Mouse (Mus musculus) gastrocnemius, postnatal 14 days (tissue): ENCODE results near the gene Add1. TPM values are rescaled to one million over a fixed set of nuclear protein-coding genes. Genes with fewer than 3 reads are reported as not detected.
"Not testable (repeated sequence)": the region's sequence is repeated elsewhere in the genome, so short reads cannot be mapped to it uniquely, and the experiment has no call there.

Experiments
- DNase-seq: peaks from one replicate; pipeline ENCODE4 v3.0.0; 2021; ENCODE audit warnings: mixed read lengths
- intact Hi-C: fragments of 180-260 bp; cut with DNase I; formaldehyde crosslinking; loops from one replicate; pipeline ENCODE4 v1.15.1; 2025; ENCODE audit warnings: low total_unique reads
- total RNA-seq, 2 experiments: library from RNA; stranded (reverse); gene quantifications; 2 replicates each; pipeline ENCODE4 v1.2.3; 2021

Add1 gene
- total RNA-seq, 2 experiments from 2014 or later: 79.1 to 93.4 TPM

- intact Hi-C loops: not testable (repeated sequence)
Observed at GRCm38 (mm10) chr5:34592224-34592623, 18.8 kb downstream of the Add1 start.

GRCm38 (mm10) chr5:34592666-34593065 is 19.2 kb downstream of the Add1 start:
- intact Hi-C loops: no loop called here
- DNase-seq: no peak

More at GRCm38 (mm10) chr5:34592224-34592623, 18.8 kb downstream of the Add1 start:
- not testable (repeated sequence) for DNase-seq

GRCm38 (mm10) chr5:34593202-34593727 is 19.8 kb downstream of the Add1 start:
- no peak for DNase-seq
- intact Hi-C loops: no loop called here

- intact Hi-C loops: no loop called here
- DNase-seq: no peak
Observed at GRCm38 (mm10) chr5:34604576-34604975, 31.1 kb downstream of the Add1 start.

- no peak for DNase-seq
- intact Hi-C loops: no loop called here
Observed at GRCm38 (mm10) chr5:34607100-34607880, 33.8 kb downstream of the Add1 start.

- no peak for DNase-seq
- intact Hi-C loops: no loop called here
Observed at GRCm38 (mm10) chr5:34608226-34608625, 34.8 kb downstream of the Add1 start.

- DNase-seq: no peak
- intact Hi-C loops: no loop called here
Observed at GRCm38 (mm10) chr5:34609966-34610365, 36.5 kb downstream of the Add1 start.

GRCm38 (mm10) chr5:34632996-34633395 is 59.5 kb downstream of the Add1 start:
- DNase-seq: no peak
- intact Hi-C loops: no loop called here

GRCm38 (mm10) chr5:34633641-34634040 is 60.2 kb downstream of the Add1 start:
- intact Hi-C loops: no loop called here

GRCm38 (mm10) chr5:34634746-34635400 is 61.4 kb downstream of the Add1 start:
- intact Hi-C loops: no loop called here
- no peak for DNase-seq

More at GRCm38 (mm10) chr5:34633641-34634040, 60.2 kb downstream of the Add1 start:
- DNase-seq: peak; percentile 60

GRCm38 (mm10) chr5:34635665-34636192 is 62.3 kb downstream of the Add1 start:
- no peak for DNase-seq
- intact Hi-C loops: no loop called here

GRCm38 (mm10) chr5:34636481-34637287 is 63.2 kb downstream of the Add1 start, which contains the start of gene Mfsd10:
TSS of gene Mfsd10 (minus strand) at chr5:34637212.
- peak; percentile 87 for DNase-seq
- intact Hi-C loops: no loop called here

GRCm38 (mm10) chr5:34637591-34638156 is 64.2 kb downstream of the Add1 start:
- no peak for DNase-seq
- intact Hi-C loops: no loop called here

- intact Hi-C loops: loop anchor here (1.0 kb wide), 1 partner anchor 124 kb away; no protein-coding TSS in a partner anchor
- DNase-seq: no peak
Observed at GRCm38 (mm10) chr5:34641991-34642390, 68.5 kb downstream of the Add1 start.

- intact Hi-C loops: no loop called here
- no peak for DNase-seq
Observed at GRCm38 (mm10) chr5:34642932-34643331, 69.5 kb downstream of the Add1 start.

- peak; percentile 36 for DNase-seq
- intact Hi-C loops: no loop called here
Observed at GRCm38 (mm10) chr5:34647581-34647980, 74.1 kb downstream of the Add1 start.

GRCm38 (mm10) chr5:34652961-34653360 is 79.5 kb downstream of the Add1 start:
- intact Hi-C loops: no loop called here
- no peak for DNase-seq

GRCm38 (mm10) chr5:34654881-34655280 is 81.4 kb downstream of the Add1 start:
- DNase-seq: no peak
- intact Hi-C loops: no loop called here

- intact Hi-C loops: no loop called here
- no peak for DNase-seq
Observed at GRCm38 (mm10) chr5:34657556-34657955, 84.1 kb downstream of the Add1 start.
